Mouse (Mus musculus): ENCODE measurements around the gene Serpinb1a.
A peak's percentile ranks its signal among the peaks of the same experiment; 100 is the strongest.

The Serpinb1a gene

GRCm38 (mm10) chr13:32799131-32799530 is 51.9 kb downstream of the Serpinb1a start:
- DNase-seq (ENCODE audit: low spot score in 2 of 2), result peak in 1 of 2 experiments; percentile 8

GRCm38 (mm10) chr13:32797085-32797484 is 53.9 kb downstream of the Serpinb1a start:
- DNase-seq (ENCODE audit: low spot score in 2 of 2), result no peak

- no peak for DNase-seq (ENCODE audit: low spot score in 2 of 2)
These were observed 55.8 kb downstream of the Serpinb1a start for GRCm38 (mm10) chr13:32795166-32795565.

- no peak for DNase-seq (ENCODE audit: low spot score in 2 of 2)
These were observed 56.4 kb downstream of the Serpinb1a start for GRCm38 (mm10) chr13:32794619-32795018.

Measured in spleen, postnatal 36 days (tissue).